Mouse (Mus musculus): ENCODE data around the gene Cachd1.

DNA sequence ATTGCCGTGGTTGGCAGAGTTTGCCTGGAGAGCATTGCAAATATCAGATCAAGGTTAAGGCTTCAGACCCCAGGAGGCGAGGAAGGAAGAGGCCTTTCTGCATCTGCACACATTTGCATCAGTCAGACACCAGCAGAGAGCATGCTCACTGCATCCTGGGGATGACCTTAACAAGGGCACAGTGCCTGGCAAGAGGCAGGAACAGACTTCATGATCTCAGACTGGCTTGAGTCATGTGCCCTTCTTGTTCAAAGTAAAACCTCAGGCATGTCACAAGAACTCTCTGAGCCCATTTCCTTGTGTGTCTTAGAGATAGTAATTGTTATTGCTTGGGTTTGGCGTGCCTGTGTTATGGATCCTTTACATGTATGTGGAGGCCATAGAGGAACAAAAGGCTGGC, 167.8 kb downstream of the Cachd1 start:
- TF ChIP-seq CTCF (IDR thresholded peaks at IDR 0.05; ENCODE audit: low read depth) (no peak), EP300 (optimal IDR thresholded peaks at IDR 0.05) (no peak)

All from stomach, postnatal 0 days (tissue).